Mouse (Mus musculus) layer of hippocampus, adult 6 months (tissue): ENCODE data around the gene Dpagt1. TPM values are rescaled to one million over a fixed set of nuclear protein-coding genes. Genes with fewer than 3 reads are reported as not detected.

Source experiments
- long read RNA-seq, 2 experiments: library from polyadenylated mRNA; unstranded; transcript quantifications; one replicate each; pipeline ENCODE4 v2.0.0; 2019 to 2020
- microRNA-seq: library from miRNA; unstranded; fragments of <30 nt; microRNA quantifications from one replicate; pipeline ENCODE4 v1.2.0, GENCODE M21; 2020
- polyA plus RNA-seq: library from polyadenylated mRNA; unstranded; fragments of <200 nt; fragmentation: Nextera tagmentation; gene quantifications from 2 replicates; pipeline ENCODE4 v1.2.3, GENCODE M21; 2021

The Dpagt1 gene
- 10.3 and 12.5 TPM in 2 replicates for polyA plus RNA-seq
- long read RNA-seq, experiment 1, partial matches to known transcripts = 1 of 9 reads
- long read RNA-seq, experiment 1, other reads (novel, unspliced or antisense) = 2 of 9 reads
- long read RNA-seq, experiment 2, transcript Dpagt1-201 (9 exons, 2,205 nt) = major isoform, 17 of 28 reads
- long read RNA-seq, experiment 2, partial matches to known transcripts = 3 of 28 reads
- long read RNA-seq, experiment 2, other reads (novel, unspliced or antisense) = 8 of 28 reads

DNA sequence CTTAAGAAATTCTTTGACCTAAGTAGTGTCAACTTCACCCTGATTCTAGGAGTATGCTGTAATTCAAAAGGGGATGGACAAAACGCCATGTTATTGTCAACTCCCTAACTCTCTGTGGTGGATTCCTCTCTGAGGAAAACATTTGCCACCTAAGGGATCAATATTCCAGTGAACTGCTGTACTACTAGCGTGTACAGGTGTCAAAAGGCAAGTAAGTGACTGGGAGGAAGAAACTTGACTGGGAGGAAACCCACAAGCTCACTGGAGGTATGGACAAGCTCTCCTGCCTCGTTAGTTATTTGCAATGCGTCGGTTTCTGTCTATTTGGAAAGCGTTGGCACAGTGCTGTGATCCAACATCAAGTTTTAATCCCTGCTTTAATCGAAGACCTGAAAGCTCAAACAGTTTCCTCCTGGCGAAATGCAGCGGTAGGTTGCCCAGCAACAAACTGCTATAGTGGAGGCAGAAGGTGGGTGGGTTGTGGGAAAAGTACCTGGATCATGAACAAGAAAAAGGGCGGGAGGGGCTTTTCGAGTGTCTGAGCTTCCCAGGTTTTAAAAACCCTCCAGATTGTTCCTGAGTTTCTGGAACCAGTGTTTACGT lies at the start of gene Dpagt1:
Gene Dpagt1, plus strand, starts transcription at position 252 of the 603 bp plus-strand sequence.

DNA sequence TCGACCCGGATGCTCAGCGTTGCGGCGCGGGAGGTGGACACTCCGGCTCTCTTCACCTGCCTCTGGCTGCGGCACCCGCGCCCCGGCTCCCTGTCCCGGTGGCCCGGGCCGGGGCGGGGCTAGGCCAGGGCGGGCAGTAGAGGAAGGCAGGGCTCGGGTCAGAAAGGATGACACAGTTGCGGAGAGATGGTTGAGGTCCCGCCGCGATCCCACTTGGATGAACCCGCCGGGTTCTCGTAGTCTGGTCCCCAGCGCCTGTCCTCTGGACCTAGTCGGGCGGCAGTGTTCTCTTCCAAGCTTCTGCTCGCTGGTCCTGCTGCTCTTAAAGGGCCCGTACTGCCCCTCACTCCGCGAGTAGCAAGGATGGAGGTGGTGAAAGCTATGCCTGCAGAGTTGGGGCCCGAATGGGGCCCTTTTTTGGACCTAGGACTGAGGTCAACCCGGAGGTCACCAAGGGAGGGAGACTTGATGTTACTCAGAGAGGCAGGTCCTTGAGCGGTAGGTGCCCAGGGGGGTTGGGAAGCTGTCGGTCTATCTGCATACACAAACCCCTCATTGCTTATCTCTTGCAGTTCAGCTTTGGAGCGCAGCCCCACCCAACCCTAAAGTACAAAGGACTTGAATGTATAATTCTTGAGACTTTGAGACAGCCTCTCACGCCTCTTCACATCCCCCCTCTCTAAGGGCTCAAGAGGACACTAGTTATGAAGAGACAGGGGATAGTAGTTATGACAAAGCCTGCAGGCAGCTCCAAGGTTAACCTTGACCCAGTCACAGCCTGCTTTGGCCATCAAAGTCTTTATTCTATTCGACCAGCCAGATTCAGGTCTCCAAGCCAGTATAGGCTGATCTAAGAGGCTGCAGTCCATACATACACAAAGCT lies 37.5 kb upstream of the Dpagt1 start, which contains the start of gene Abcg4:
Gene Abcg4, minus strand, starts transcription at position 540 of the 883 bp plus-strand sequence.

DNA sequence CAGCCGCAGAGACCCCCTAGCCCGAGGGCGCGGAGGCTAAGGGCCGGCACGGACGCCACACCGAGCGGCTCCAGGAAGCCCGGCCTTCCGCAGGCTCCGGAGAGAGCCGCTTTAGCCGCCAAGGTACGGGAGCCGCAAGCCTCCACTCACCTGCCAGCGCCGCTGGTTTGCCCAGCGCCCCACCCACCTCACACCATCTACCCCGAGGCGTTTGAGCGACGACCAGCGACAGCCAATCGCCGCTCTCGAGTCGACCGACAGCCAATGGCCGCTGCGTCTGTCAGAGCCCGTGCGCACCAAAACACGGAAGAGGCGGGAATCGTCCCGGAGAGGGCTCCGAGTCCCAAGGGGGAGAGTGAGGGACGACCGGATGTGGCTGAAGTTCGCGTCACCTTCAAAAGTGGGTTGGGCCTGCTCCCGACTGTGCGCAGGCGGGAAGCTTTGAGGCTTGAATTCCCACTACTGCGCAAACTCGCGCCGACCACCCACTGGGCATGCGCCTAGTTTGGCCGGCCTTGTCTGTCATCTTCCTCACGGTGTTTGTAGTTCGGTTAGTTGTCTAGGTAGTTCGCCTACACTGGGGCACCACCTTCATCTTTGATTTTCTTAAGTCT lies 20.2 kb upstream of the Dpagt1 start, which contains the start of gene Hinfp:
Gene Hinfp, minus strand, starts transcription at position 206 of the 614 bp plus-strand sequence.

DNA sequence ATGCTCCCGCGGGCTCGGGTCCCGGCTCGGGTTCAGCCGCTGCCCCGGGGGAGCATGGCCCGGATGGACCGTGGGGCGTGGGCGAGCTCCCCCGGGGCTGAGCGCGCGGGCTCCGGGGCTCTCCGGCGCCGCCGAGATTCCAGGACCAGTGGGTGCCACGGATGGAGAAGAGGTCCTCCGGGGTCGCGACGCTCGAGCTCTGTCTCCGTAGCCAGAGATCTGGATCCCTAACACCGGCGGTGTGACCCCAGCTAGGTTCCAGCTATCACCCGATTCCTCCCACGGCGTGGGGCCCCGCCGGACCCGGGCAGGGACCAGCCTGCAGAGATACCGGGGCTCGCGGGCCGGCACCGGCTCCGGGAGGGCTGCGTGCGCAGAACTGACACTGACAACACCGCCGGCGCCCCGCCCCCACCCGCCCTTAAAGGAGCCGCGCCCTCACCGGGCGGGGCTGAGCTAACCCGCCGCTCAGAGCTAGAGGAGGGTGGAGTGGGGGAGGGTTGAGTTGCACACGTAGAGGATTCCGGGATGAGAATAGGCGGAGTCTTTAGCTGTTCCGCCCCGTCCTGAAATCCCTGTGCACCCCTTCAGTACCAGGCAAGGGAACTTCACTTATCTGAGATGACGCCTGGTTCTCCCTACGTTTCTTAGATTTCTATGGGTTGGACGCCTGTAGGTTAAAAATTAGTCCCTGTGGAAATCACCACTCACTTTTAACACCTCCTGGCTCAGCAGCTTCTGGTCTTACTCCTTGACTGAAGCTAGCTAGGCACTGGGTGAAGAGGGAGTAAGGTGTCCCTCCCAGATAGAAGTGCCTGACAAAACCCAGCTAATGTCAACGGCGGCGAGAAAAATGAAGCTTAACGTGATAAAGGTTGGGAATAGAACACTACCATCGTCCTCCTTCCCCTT lies 5.7 kb upstream of the Dpagt1 start, which contains the start of gene C2cd2l:
Gene C2cd2l, minus strand, starts transcription at position 399 of the 912 bp plus-strand sequence.

DNA sequence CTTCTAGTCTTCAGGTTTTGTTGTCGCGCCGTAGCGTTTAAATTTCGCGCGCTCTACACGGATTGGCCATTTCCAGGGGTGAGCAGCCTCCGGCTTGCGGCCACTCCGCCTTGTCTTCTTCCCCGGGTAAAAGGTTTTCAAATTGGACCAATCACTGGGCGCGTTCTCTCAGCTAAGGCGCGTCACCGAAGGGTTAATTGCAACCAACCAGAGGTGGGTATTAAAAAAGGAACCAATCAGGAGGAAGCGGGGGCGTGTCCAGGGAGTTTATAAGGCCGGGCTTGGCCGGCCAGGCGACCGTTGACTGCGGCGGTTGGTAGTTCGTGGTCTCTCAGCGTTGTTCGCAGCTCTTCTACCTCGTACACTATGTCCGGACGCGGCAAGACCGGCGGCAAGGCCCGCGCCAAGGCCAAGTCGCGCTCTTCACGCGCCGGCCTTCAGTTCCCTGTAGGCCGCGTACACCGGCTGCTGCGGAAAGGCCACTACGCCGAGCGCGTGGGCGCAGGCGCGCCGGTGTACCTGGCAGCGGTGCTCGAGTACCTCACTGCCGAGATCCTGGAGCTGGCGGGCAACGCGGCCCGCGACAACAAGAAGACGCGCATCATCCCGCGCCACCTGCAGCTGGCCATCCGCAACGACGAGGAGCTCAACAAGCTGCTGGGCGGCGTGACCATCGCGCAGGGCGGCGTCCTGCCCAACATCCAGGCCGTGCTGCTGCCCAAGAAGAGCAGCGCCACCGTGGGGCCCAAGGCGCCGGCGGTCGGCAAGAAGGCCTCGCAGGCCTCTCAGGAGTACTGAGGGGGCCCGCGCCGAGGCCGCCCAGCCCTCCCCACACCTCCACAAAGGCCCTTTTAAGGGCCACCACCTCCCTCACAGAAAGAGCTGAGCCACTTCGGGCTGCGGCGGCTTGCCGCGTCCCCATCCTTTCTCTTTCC lies 8.8 kb downstream of the Dpagt1 start, which contains the start of gene H2afx:
Gene H2afx, plus strand, starts transcription at position 299 of the 935 bp plus-strand sequence.

DNA sequence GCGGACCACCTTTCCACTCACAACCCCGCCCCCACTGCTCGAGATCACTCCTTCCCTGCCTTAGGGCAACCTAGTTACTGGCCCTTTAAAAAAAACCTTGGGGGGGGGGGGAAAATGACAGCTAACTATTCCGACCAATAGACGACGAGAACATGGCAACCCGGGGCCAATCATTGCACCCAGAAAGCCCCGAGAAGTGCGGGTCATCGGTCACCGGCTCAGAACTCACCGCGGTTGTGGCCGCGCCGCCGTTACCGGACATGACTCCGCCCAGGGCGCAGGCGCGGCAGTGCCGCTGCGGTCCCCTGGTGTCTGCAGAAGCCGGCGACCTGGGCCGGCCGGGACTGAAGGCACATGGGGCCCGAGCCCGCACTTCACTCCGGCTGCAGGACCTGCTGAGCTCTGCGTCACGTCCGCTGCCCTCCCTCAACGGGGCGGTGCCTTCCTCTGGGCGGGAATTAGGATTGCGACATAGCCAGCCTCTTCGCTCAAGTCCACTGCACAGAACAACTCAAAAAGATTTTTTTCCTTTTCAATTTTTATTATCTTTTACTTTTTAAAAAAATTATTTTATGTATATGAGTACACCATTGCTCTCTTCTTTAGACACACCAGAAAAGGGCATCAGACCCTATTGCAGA lies 18.1 kb downstream of the Dpagt1 start, which contains the start of gene Hmbs:
Gene Hmbs, minus strand, starts transcription at position 448 of the 641 bp plus-strand sequence.

DNA sequence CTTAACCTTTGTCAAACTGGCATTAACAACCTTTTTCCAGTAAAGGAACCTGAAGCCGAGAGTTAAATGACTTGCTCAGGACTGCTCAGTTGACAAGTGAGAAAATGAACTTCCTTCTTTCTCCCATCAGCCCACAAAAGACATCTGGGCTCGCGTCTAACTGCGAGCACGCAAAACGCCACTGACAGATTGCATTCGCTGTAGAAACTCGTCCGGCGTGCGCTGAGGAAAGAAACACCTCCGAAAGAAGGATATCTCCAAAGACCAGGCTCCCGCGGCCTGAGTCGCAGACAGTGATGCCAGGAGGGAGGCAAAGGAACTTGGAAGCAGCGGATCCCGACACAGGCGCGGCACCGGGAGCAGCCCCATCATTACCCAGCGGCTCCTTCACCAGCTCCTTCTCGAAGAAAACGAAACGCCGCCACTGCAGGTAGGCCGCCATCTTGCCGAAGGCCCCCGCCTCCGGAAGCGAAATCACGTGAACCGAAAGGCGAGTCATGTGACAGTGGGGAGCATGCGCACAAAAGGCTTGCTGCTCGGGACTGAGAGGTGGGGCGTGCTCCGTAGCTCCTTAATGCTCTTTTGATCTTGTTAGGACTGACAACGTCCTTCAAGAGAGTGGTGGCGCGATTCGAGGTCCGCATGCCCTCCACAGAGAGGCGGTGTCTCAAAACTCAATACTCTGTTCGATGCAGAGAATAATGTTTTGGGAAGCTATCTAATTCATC lies 35.5 kb downstream of the Dpagt1 start, which contains the start of gene Vps11:
Gene Vps11, minus strand, starts transcription at position 481 of the 728 bp plus-strand sequence.

DNA sequence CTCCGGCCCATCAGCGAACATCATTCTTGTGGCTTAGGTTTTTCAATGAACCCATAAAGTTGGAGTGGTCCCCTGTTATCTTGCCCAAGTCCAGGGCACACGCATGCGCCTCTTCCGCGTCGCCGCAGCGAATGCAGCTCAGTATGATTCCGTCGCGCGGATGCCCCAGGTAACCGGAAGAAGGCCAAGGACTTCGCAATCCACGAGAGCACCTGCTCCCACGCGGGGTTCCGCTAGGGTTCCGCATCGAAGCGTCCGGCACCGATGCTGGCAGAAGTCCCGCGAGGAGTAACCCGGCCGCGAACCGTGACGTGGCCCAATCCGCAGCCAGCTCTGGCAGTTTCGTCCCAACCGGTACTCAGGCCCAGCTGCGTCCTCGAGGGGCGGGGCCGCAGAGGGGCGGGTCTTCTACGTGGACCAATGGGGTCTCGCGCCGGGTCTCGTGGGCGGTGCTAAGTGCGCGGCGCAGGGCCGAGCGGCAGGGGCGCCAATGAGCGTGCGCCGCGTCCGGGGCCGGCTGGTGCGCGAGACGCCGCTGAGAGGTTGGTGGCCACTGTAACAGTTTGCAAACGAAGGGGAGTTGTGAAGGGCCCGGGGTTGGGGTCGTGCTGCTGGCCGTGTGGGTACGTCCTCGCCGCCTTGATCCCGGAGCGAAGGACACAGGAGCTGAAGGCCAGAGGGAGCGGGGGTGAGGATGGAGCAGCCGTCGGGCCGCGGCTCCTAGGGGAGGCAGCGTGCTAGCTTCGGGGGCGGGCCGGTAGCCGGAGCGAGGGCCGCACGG lies 53.4 kb downstream of the Dpagt1 start, which contains the start of gene Hyou1:
Gene Hyou1, plus strand, starts transcription at position 437 of the 781 bp plus-strand sequence.

Small RNAs within 50 kb of the gene (microRNA-seq; reads per million reads assigned to microRNA genes)
- not detected for gene Gm44335

Other genes with a start within 250 kb of the Dpagt1 start
- gene Mfrp, start 224.3 kb upstream of the Dpagt1 start, polyA plus RNA-seq = 0.06 and 9.7 TPM in 2 replicates
- gene C1qtnf5, start 218.8 kb upstream of the Dpagt1 start, polyA plus RNA-seq = 30.3 and 40.8 TPM in 2 replicates
- gene Gm49380, start 212.5 kb upstream of the Dpagt1 start, polyA plus RNA-seq = 0.10 and 0.14 TPM in 2 replicates
- gene Rnf26, start 212.5 kb upstream of the Dpagt1 start, polyA plus RNA-seq = 10.8 and 13.6 TPM in 2 replicates
- 2.6 and 2.8 TPM in 2 replicates for gene Mcam, start 191.6 kb upstream of the Dpagt1 start, polyA plus RNA-seq
- 11.8 and 12.1 TPM in 2 replicates for gene Cbl, start 92.0 kb upstream of the Dpagt1 start, polyA plus RNA-seq
- 14.2 and 18.1 TPM in 2 replicates for gene Ccdc153, start 85.3 kb upstream of the Dpagt1 start, polyA plus RNA-seq
- gene Pdzd3, start 74.5 kb upstream of the Dpagt1 start, polyA plus RNA-seq = 0.90 and 1.1 TPM in 2 replicates
- 6.2 and 7.2 TPM in 2 replicates for gene Nlrx1, start 57.4 kb upstream of the Dpagt1 start, polyA plus RNA-seq
- gene Abcg4, start 37.4 kb upstream of the Dpagt1 start, polyA plus RNA-seq = 25.1 and 26.3 TPM in 2 replicates
- 2.9 and 4.2 TPM in 2 replicates for gene Hinfp, start 20.3 kb upstream of the Dpagt1 start, polyA plus RNA-seq
- 17.9 and 19.0 TPM in 2 replicates for gene C2cd2l, start 5.7 kb upstream of the Dpagt1 start, polyA plus RNA-seq
- gene H2afx, start 8.7 kb downstream of the Dpagt1 start, polyA plus RNA-seq = 40.3 and 56.5 TPM in 2 replicates
- gene Hmbs, start 18.2 kb downstream of the Dpagt1 start, polyA plus RNA-seq = 32.2 and 38.1 TPM in 2 replicates
- 48.4 and 50.0 TPM in 2 replicates for gene Vps11, start 35.7 kb downstream of the Dpagt1 start, polyA plus RNA-seq
- 19.2 and 19.5 TPM in 2 replicates for gene Hyou1, start 53.5 kb downstream of the Dpagt1 start, polyA plus RNA-seq
- 20.2 and 25.1 TPM in 2 replicates for gene Slc37a4, start 70.8 kb downstream of the Dpagt1 start, polyA plus RNA-seq
- gene Rps25, start 81.1 kb downstream of the Dpagt1 start, polyA plus RNA-seq = 2,038 and 2,060 TPM in 2 replicates
- gene Trappc4, start 81.6 kb downstream of the Dpagt1 start, polyA plus RNA-seq = 191 and 194 TPM in 2 replicates
- gene Ccdc84, start 92.5 kb downstream of the Dpagt1 start, polyA plus RNA-seq = 3.3 and 3.5 TPM in 2 replicates
- gene Foxr1, start 115.1 kb downstream of the Dpagt1 start, polyA plus RNA-seq = not detected in 2 replicates
- not detected in 2 replicates for gene Upk2, start 129.0 kb downstream of the Dpagt1 start, polyA plus RNA-seq
- gene Bcl9l, start 156.8 kb downstream of the Dpagt1 start, polyA plus RNA-seq = 3.1 and 3.2 TPM in 2 replicates
- not detected in 2 replicates for gene Cxcr5, start 235.9 kb downstream of the Dpagt1 start, polyA plus RNA-seq